Mouse (Mus musculus) brown adipose tissue, adult 24 weeks (tissue): ENCODE measurements at regions not wholly inside any gene's neighbourhood (a gene's known extent, or its start where the extent isn't known, plus 50 kb on each side); places are given as distances from the start of the nearest gene placed in this dataset.

Experiments
- H3K27ac ChIP-seq: fragments of 200-500 bp; replicated peaks from 2 replicates; pipeline ENCODE4 v1.5.1; 2012; ENCODE audit warnings: low read depth, mild to moderate bottlenecking, low read length
- H3K4me1 ChIP-seq: fragments of 200-500 bp; 2 replicates; pipeline ENCODE4 v1.6.1; 2012; ENCODE audit warnings: low read length, mixed read lengths; ENCODE audit not compliant: control insufficient read depth, insufficient read depth, insufficient read length
- H3K4me3 ChIP-seq: fragments of 200-500 bp; 2 replicates; pipeline ENCODE4 v1.5.1; 2012; ENCODE audit warnings: low read depth, mild to moderate bottlenecking, low read length, moderate library complexity; ENCODE audit not compliant: insufficient read depth

DNA sequence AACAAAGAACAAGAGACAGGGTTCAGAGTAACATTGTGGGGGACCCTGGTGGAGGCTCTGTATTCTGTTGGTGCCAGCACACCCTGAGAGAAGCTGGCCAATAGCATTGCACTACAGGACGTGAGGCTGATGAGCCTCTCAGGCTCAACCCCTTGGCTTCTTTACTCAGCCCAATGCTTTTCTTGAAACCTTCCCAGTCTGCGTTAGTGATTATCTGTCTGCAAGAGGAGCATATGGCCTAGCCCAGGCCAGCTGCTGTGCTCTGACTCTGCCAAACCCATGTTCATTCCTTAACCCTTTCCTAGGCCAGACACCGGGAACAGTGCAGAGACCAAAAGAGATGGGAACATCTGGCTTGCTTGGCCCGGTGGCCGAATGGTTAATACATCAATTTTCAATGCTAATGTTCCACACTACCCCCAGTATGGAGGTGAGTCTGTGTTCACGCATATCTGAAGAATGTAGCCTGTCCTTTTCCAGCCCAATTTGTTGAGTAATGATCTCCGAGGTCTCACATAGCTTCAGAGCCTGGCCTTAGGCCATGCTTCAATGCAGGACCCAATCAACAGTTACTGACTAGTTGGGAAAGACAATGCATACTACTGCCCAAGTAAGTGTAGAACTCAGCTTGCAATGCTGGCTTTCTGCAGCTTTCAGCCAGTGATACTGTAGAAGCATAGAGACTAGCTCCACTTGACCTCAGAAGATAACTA, 192.5 kb downstream of the Etnk1 start:
- Histone ChIP-seq H3K27ac (no peak overlapping the region), H3K4me1 (no peaks in the 10 kb centered on the region; the same call in 1 of the 2 replicates)

DNA sequence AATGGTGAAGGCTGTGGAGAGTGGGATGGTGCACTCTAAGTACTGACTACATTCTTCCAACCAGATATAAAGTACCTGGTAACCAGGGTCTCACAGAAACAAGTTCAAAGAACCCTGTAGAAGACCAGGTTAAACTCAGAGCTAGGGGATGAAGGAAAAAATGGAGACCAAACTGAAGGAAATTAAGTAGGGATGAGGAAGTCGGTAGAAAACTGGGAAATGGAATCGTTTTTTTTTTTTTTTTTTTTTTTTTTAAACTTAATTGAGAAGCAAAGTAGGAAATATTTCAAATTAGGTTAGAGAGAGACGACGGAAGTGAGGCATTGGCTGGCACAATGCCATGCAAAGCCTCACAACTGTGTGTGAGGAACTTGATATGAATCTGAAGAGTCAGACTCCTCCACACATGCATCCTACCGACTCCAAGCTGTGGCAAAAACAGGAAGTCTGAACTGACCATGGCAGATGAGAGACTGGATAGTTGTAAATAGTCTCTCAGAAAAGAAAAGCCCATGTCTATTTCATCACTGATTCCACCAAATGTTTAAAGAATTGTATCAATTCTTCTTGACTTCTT, 194.2 kb downstream of the Etnk1 start:
- no peak overlapping the region for H3K27ac ChIP-seq
- no peaks in the 10 kb centered on the region for H3K4me1 ChIP-seq
- no peak overlapping the region for H3K4me3 ChIP-seq

More for the DNA sequence above, 192.5 kb downstream of the Etnk1 start:
- no peak overlapping the region for H3K4me3 ChIP-seq

DNA sequence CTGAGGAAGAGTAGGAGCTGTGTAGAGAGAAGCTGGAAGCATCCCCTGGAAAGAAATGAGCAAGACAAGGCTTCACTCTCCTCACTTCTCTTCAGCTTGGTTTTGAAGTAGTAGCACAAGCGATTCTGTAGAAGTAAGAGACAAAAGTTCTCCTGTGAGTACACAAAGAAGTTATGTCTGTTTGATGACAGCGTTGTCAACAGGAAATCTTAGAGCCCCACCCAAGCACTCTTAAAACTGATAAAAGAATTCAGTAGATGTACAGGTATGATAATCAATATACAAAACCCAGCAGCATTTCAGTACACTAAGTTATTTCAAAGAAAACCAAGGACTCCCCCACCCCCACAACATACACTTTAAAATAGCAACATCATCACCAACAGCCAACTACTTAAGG, 194.9 kb downstream of the Etnk1 start:
- H3K27ac ChIP-seq, result no peak overlapping the region

DNA sequence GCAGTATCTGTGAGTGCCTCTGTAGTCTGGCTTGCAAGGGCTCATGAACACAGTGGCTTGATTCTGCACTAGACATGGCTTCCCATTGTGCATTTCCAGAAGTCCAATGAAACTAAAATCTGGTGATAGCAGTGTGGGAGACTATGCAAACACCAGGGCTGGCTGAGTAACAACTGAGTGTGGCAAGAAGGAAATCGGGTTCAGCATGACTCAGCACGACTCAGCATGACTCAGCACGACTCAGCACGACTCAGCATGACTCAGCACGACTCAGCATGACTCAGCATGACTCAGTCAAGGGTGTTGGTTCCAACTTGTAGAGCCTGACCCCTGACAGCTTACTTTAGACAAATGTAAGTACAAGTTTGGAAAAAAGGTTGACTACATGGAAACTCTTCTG, 198.8 kb downstream of the Etnk1 start:
- Histone ChIP-seq H3K27ac (no peak overlapping the region), H3K4me3 (no peak overlapping the region)

More for the DNA sequence above, 194.9 kb downstream of the Etnk1 start:
- no peak overlapping the region for H3K4me3 ChIP-seq
- no peaks in the 10 kb centered on the region for H3K4me1 ChIP-seq

GRCm38 (mm10) chr6:143367804-143368203, 200.8 kb downstream of the Etnk1 start:
- Histone ChIP-seq H3K27ac (no peak overlapping the region), H3K4me3 (no peak overlapping the region), H3K4me1 (no peaks in the 10 kb centered on the region)

More for the DNA sequence above, 198.8 kb downstream of the Etnk1 start:
- H3K4me1 ChIP-seq, result no peaks in the 10 kb centered on the region

- H3K4me3 ChIP-seq, result no peak overlapping the region
- H3K27ac ChIP-seq, result no peak overlapping the region
- no peaks in the 10 kb centered on the region for H3K4me1 ChIP-seq
Measured at GRCm38 (mm10) chr6:143368646-143369045, 201.6 kb downstream of the Etnk1 start.

- Histone ChIP-seq H3K4me1 (no peaks in the 10 kb centered on the region), H3K27ac (no peak overlapping the region), H3K4me3 (no peak overlapping the region)
Measured at GRCm38 (mm10) chr6:143372487-143372886, 205.5 kb downstream of the Etnk1 start.

DNA sequence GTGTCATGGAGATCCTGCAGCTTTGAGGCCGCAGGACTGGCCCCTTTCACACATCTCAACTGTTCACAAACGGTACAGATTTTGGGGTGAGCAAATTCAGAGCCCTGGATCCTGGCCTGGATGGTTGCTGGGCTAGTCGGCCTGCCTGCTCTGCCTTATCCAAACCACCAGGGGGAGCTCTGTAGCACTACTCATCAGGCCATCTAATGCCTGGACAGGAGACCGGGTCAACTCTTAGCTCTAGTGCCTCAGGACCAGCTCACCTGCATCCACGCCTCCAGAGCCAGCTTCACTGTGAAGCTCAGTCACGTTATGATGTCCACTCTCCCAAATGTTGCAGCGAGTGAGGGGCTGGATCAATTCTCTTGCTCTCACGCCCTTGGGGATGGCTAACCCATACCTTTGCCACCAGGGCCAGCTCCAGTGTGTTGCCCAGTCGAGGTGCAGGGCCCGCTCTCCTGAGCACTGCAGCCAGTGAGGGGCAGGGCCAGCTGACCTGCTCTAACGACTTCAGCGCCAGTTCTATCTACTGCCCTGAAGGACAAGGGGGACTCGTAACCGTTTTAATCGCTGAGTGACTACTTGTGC, 206.8 kb downstream of the Etnk1 start:
- Histone ChIP-seq H3K27ac (no peak overlapping the region), H3K4me1 (no peaks in the 10 kb centered on the region), H3K4me3 (no peak overlapping the region)

DNA sequence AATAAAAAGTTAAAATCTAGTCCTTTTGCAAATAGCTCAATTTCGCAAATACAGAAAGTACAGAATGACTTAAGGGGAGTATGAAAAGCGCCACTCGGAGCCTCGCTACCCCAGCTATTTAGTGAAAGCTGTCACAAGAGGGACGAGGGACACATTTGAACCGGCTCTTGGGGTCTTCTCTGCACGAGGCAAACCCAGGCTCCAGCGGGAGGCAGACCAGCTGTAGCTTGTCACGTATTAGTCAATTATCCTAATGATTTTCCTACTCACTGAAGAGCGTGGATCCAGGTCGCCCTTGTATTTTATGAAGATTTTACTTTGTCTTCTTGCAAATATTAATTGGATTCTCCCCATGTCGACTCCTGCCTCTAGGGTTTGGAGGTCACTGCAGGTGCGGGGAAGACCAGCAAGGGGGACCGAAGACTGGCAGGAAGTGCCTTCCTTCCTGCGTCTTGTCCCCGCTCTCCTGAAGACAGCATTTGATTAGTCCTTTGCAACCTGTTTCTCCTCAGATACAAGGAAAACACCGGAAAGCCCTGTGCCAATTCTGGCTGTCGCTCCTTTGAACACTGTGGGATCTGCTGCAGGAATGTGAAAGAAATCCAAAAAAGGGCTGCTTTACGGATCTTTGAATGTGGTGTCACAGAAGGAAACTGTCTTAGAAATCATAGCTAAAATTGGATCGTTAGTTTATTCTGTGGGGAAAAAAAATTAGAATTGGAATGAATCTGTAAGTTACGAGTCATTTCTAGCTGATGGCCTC, 209.1 kb downstream of the Etnk1 start:
- H3K27ac ChIP-seq, result no peak overlapping the region
- H3K4me3 ChIP-seq, result no peak overlapping the region
- H3K4me1 ChIP-seq, result no peaks in the 10 kb centered on the region

DNA sequence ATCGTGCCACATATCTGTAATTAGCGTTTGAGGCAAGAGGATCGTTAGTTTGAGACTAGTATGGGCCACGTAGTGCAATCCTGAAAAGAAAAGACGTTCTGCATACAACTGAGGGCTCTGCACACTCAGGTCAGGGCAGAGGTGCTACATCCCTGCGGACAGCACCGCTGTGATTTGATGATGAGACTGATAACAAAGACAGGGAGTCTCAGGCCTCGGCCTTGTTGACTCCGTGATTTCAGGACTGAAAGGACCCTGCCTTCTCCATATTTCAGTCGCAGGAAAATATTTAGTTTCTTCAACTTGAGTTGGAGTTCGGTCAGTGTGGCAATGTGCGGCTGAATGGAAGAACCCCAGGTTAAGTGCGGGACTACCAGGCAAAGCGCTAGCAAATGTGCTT, 210.1 kb downstream of the Etnk1 start:
- Histone ChIP-seq H3K4me1 (no peaks in the 10 kb centered on the region), H3K4me3 (no peak overlapping the region), H3K27ac (no peak overlapping the region)

GRCm38 (mm10) chr6:143378126-143378525, 211.1 kb downstream of the Etnk1 start:
- no peak overlapping the region for H3K4me3 ChIP-seq
- no peaks in the 10 kb centered on the region for H3K4me1 ChIP-seq
- H3K27ac ChIP-seq, result no peak overlapping the region

DNA sequence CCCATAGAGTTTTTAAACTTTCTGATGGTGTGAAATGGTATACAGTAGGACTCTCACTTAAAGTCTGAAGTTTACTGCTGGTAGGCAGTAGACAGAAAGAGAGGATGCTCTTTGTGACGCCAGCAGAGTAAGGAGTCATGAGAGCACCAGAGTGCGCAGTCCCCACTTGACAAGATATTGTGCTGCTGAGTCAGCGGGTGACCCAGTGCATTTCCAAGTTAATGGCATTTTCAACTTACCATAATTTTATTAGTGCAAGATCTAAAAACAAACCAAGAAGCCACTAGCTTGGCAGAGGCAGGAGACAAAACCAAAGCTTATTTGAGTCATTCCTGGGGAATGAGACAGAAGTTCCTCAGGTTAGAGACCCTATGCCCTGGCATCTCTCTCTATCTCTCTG, 213.5 kb downstream of the Etnk1 start:
- no peak overlapping the region for H3K4me3 ChIP-seq
- no peaks in the 10 kb centered on the region for H3K4me1 ChIP-seq
- H3K27ac ChIP-seq, result no peak overlapping the region

- H3K4me1 ChIP-seq, result no peaks in the 10 kb centered on the region
- H3K4me3 ChIP-seq, result no peak overlapping the region
- H3K27ac ChIP-seq, result no peak overlapping the region
Measured at GRCm38 (mm10) chr6:143386597-143387450, 219.8 kb downstream of the Etnk1 start.

DNA sequence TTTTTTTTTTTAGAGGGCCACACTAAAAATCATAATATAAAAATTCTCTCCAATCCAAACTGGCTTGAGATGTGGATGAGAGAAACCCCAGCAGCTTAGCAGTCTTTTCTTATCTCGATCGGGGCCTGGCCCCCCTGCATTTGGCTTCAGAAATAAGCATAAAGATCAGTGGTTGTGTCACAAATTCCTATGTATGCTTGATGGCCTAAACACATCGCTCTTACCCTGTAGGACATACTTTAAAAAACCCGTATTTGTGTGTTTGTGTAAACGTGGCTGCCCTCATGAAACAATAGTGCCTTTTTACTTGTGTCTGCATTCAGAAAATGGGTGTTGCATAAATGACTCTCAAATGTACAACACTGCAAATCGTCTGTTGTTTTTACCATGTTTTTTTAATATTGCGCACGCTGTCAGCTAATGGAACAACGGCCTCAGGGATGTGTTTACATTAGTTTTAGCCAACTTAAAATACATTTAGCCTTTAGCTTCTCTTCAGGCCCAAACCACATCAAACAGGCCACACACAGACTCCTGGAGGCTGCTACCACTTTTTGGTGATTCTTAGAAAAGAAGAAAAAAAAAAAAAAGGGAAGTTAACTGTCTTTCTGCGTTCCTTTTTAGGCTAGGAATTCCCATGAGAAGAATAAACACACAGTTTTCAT, 226.7 kb downstream of the Etnk1 start:
- no peak overlapping the region for H3K4me3 ChIP-seq
- H3K27ac ChIP-seq, result no peak overlapping the region
- H3K4me1 ChIP-seq, result no peaks in the 10 kb centered on the region
